Mouse (Mus musculus) ovary, postnatal 10 days (tissue): Measurements from ENCODE around the gene Tmem234.

Source experiments
- DNase-seq: peaks from one replicate; pipeline ENCODE4 v3.0.0; 2022; ENCODE audit warnings: low spot score

The Tmem234 gene

GRCm38 (mm10) chr4:129672083-129672877 lies 71.8 kb downstream of the Tmem234 start, which contains the start of gene Kpna6:
Gene Kpna6, minus strand, starts transcription at chr4:129672767.
- peak; percentile 88 for DNase-seq

GRCm38 (mm10) chr4:129672878-129673449 lies 72.5 kb downstream of the Tmem234 start:
- DNase-seq = no peak
